Mouse (Mus musculus) CD4-positive, CD25-positive, alpha-beta regulatory T cell, adult 2 months (primary cell): ENCODE measurements around the gene Hs3st3b1.

Experiments
- DNase-seq: peaks from one replicate; pipeline ENCODE4 v3.0.0-alpha.2; 2012; ENCODE audit warnings: low read depth, low spot score

The Hs3st3b1 gene

DNA sequence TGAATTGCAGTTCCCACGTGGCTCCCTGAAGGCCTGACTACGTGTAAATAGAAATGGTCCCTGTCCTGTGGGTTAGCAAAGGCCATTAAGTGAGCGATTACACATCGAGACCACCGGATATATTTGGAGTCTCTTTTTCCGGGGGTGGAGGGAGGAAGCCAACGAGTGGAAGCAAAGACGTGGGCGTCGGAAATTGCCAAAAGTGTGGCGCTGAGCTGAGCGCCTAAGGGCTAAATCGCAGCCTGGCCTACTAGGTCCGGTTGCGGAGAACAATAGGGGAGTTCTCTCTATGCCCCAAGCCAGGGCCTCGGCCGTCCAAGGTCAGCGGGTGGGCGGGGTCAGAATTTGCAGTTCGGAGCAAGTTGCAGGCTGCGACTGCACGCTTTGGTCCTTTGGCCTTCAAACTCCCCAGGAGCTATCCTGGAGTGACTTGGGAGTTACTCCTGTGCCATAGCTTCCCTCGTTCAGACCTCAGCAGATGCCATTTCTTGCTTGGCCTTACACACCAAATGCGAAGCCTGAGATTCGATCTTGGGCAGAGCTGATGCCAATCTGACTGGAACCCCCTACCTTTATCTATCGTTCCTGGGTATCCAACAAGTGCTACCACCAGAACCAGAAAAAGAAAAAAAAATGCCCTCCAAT, 2.3 kb upstream of the Hs3st3b1 start:
- peak; percentile 54 for DNase-seq

DNA sequence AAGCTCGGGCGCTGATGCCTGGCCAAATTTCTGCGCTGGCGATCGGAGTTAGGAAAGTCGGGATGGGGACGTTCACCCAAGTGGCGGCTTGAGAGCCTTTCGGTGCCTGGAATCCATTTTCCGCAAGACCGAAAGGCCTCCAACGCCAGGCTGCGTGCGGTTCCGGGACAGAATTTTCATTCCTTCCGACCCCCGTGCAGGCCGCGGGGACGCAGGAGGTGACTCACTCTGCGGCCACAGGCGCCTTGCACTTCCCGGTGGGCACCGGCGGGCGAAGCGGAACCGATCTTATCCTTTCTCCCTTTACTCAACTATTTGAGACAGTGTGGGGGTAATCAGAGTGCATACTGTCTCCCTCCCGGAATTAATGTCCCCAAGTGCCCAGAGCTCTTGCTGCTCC, 1.3 kb upstream of the Hs3st3b1 start:
- DNase-seq, result peak; percentile 24

DNA sequence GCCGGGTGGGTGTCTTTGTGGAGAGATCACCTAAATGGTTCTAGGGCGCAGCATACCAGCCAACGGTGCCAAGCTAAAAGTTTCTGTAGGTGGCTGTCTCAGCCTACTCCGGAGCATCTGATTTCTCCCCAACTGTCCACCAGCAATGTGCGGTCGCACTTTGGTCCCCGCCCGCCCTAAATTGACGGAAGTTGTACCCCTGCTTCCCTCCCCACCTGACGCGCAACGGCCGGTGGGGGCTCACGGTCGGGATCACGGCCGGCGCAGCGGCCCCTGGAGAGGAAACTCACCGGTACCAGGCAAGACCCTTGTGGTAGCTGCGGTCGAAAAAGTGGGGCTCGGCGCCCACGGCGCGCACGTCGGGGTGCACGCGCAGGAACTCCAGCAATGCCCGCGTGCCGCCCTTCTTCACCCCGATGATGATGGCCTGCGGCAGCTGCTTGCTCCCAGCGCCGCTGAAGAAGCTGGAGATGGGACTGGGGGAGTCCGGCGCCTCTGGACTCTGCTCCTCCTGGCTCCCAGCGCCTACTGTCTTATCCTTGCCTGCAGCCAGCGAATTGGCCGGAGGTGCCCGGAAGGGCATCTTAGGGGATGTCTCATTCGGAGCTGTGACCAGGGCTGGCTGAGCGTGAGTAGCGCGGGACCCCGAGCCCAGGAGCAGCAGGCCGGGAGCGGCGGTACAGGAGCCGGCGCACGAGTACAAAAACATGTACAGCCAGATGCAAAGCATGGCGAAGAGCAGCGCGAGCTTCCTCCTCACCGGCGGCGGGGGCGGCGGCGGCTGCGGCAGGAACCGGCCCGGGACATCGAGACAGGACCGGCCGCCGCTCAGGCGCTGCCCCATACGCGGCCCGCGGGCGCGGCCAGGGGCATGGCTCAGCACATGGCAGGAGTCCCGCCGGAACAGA, 792 bp downstream of the Hs3st3b1 start:
- DNase-seq, result no peak

DNA sequence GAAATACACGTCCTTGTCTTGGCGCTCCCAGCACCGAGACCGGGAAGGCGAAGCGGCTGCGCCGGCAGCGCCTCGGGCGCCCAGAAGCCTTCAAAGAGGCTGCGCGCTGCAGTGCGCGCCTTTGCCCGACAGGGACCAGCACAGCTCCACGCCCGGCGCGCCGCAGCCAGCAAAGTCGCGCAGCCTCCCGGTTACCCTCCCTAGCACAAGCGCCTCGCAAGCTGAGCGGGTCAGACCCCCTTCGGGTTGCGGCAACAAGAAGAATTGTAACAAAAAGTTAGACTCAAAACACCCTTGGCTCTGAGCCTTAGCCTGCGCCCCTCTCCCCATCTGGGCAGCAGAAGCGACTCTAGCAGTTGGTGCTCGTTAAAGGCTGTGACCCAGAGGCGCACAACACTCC, 1.6 kb downstream of the Hs3st3b1 start:
- DNase-seq, result peak; percentile 90

DNA sequence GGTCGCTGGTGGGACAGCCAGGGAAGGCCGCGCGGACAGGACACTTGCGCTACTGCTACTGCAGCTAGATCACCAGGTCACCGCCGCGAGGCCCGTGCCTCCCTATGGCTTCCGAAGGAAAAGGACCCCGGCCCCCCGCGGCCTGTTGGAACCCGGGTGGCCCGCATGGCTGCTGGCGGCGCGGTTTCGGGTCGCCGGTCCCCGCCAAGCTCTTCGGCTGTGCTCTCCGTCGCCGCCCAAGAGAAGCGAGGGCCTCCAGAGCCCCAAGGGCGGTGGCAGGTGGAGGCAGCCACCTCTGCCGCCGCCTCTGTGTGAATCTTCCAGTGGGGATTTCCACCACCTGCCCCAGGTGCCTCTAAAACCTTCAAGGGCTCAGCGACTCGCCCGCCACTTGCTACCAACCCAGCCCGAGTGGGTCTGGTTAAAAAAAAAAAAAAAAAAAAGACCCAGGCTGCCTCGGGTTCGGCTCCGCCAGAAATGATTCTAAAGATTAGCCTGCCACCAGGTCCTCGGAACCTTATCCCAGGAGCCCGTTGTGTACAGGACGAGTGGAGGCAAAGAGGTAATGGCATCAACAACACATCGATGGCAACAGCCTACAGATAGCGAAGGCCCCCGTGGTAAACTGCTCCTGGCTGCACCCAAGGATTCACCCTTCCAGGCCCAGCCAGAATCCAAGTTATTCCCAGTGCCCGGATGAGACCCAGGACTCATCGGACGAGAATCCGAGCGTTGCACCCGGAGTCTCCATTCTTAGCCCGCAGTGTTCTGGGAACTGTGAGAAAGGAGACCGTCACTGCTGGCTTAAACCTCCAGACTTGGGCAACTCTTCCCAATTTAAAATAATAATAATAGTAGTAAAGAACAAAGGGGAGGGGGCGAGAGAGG, 2.6 kb downstream of the Hs3st3b1 start:
- peak; percentile 37 for DNase-seq

DNA sequence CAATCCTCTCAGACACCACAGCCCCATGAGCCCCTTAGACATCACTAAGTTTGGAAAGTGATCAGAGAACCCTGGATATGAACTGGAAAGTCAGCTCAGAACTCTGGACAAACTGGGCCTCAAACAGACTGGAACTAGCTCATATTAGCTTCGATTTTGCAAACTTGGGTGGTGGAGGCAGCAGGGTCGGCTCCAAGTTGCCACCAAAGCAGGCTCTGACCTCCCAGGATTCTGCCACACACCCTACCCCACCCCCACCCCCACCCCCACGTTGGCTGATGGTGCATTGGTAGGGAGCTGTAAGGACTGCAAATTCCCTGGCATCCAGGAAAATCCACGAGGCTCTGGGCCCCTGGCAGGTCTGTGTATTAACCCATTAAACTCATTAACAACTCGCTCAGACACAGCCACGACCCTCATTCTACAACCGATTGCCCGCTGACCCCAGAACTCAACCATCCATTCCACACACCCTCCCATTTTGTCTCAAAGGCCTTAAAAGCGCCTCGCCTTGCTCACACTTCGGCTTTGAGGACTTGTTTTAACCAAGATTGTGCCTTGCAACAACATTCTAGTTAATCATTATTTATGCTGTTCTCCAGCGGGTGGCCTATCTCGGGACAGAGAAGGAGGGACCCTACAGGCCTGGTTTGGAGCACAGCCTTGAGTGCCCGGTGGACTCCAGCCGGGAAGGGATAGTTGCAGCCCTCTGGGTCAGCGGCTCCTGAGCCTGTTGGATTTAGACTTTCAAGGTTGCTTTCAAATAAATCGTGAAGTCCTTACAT, 3.6 kb downstream of the Hs3st3b1 start:
- no peak for DNase-seq

DNA sequence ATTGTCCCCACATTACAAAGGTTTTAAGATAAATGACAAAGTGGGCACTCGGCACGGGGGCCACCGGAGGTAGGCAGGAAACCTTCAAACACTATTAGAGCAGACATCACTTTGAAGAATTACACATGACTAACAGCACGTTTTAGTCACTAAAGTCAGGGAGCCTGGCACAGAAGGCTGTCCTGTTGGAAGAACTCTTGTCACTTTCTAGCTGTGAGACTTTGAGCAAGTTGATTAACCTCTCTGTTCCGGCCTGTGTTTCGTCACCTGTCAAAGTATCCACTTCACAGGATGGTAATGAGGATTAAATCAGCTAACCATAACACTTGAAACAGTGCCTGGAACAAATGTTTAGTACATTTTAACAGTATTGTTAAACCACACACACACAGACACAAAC, 4.5 kb downstream of the Hs3st3b1 start:
- no peak for DNase-seq

DNA sequence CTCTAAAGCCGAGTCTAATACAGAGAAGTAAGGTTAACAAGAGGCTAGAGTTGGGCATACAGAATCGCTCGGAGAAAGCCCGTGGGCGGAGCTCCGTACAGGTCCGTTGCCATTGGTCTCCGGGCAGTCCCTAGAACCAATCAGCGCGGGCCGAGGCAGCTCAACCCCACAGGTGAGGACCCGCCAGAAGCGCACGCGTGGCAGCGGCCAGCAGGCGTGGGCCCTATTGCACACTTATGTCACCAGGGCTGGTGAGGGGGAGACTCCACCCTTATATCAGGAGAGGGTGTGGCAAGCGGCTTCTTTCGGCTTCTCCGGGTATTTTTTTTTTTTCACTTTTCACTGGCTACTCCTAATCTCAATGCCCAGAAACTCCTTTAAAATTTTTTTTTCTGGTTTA, 7.7 kb downstream of the Hs3st3b1 start:
- peak; percentile 73 for DNase-seq

DNA sequence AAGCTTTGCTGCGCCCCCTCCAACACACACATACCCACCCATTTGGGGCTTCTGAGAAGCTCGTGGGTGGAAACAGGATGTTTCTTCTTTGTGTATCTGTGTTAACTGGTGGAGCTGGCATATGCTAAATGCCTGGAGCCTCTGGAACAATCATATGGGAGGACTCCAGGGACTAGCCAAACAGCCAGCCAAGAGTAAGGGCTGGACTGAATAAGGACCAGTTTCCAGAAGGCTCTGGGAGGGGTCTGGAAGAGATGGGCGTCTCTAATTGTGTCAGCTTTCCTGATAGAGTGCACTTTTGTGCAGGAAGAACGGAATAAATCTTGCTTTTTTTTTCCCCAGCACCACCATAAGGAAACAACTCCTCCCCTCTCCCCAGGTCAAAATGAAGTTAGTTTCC, 8.2 kb downstream of the Hs3st3b1 start:
- DNase-seq, result no peak

DNA sequence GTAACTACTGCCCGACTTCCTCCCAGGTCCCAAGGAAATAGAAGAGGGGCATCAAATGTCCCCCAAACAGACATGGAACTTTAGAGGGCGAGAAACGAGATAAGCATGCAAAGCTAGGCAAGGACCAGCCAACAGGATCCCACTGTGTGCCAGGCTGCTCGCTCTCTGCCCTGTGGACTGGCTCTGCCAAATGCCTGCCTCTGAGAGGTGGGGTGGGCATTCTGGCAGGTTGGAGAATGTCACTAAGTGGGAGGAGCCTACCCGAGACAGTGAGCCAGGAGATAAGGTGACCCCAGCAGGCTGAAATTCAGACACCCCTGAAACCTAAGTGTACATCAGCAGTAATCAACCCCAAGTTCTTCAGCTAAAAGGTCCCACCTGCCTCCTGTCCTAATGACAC, 11.1 kb downstream of the Hs3st3b1 start:
- DNase-seq, result no peak

DNA sequence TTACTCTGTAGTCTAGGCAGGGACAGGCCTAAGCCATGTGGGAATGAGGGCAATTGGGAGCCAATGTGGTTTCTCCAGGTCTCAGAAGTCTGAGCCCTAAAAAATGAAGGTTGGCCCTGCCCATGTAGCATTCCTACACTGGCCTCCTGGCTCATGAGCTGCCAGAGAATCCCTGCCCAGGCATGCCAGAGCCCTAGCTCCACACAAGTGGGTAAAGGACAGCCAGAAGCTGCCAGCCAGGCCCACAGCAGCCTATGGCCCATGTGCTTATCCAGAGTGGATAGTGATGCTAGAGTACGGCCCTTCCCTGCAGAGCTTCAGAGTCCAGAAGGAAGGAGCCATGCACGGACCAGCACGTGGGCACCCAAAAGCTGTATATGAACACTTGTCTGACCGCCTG, 12.1 kb downstream of the Hs3st3b1 start:
- DNase-seq, result no peak

DNA sequence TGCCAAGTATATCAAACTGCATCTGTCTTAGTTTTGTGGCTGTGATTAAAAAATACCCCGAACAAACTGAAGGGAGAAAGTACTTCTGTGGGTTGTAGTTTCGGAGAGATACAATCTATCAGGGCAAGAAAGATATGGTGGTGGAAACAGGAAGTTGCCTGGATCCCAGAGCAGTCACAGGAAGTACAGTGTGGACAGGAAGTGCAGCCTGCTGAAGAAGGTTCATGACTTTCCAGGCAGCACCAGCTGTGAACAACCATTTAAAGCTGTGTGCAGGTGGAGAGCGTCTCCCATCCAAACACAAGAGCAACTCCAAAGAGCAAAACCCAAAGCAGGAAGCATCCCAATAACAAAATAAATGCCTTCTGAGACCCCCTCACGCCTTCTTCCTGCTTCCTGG, 13.6 kb downstream of the Hs3st3b1 start:
- DNase-seq, result peak; percentile 44

DNA sequence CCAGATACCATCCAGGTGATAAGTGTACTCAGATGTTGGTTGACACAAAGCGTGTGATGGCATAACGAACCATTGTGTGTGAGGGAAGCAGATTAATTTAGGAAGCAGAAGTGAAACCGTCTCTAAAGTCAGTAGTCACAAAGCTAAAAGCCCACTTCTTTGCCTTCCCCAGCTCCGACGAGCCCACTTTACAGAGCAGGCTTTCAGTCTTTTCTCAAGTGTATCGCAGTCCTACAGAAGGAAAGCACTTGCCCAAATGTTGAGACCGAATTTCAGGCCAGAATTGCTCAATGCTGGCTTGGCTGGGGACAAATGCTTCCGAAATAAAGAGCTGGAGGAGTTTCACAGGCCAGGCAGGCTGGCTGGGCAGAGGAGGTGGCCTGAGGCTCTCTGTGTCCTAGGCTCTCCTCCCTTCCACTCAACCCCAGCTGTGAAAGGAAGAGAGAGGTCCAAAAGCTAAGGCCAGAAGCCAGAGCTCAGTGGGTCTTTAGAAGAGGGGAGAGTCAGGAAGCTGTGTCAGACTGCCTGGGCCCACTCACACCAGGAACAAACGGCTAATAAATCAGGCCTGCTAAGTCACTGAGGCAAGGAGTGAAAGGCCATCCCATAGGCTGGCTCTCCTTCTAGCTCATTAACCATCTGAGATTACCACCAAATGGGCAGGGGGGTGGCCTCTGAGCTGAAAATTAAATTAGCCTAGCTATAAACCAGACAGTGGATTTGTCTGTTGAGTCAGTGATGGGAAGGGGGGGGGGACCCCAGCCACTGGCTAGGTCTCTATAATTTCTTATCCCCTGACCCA, 15.3 kb downstream of the Hs3st3b1 start:
- no peak for DNase-seq

DNA sequence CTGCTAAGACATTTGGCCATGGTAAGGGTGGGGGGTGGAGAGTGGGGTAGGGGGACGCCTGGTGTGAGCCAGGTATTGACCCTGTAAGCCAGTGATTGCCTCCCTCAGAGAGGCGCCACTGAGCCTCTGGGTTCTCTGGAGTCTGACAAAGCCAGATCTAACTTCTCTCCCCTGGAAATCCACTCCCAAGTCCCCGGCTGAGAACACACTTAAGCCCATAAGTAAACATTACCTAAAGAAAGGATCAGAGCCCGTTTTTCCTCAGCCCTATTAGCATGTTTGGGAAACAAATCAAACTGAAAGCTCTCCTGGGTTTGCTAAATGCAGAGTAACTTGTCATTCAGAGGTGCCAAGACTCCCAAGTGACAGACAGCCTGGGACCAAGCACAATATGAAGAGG, 17.3 kb downstream of the Hs3st3b1 start:
- no peak for DNase-seq

DNA sequence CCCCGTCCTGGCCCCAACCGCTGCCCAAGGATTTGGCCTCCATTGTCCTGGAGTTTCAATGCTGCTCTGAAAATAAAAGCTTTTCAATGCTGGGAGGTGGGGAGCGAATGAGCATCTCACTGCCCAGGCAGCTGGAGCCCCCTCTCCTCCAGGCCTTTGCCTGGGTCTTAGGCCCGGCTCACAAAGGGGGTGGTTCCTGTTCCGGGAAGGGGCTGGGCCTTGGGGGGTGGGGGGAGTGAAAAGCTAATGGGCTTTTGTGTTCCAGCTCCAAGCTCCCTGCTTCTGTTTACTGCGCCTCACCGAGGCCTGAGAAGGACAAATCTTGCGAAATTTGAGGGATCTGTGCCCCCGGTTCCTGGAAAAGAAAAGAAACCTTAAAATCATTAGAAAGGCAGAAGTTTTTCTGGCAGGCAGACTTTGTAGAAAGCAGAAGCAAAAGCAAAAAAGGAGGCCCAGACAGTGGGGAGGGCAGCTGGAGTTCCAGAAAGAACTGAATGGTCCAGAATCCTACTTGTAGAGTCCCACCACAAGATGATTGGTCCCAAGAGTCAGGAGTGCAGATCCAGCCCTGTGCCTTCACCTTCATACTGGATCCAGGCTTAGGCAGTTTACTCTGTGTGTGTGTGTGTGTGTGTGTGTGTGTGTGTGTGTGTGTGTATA, 23.5 kb downstream of the Hs3st3b1 start:
- no peak for DNase-seq

DNA sequence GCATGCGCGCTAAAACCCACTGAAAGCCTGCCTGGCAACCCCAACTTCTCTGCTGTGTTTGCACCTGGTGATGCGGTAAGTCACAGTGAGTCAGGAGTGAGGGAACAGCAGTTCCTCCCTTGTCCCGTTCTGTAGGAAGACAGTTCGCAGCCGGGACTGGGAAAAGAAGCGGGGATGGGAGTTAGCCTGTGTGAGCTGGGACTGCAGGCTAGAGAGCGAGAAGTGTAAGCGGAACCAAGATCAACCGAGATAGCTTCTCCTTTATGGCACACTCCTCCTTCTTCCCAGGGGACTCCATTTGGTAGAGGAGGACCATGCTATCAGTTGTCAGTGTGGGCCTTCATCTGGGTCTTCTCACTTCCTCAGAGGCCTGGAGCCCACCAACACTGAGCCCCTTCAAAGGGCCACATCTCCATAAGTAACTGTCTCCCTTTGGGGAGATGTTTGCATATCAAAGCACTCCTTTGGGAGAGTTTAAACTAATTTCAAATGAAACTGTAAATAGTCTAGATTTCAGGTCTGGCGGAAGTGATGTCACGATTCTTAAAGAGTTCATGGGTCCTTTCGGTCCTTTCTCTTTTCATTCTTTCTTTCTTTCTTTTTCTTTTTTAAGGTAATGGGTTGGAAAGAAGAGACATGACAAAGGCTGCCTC, 24.1 kb downstream of the Hs3st3b1 start:
- no peak for DNase-seq

DNA sequence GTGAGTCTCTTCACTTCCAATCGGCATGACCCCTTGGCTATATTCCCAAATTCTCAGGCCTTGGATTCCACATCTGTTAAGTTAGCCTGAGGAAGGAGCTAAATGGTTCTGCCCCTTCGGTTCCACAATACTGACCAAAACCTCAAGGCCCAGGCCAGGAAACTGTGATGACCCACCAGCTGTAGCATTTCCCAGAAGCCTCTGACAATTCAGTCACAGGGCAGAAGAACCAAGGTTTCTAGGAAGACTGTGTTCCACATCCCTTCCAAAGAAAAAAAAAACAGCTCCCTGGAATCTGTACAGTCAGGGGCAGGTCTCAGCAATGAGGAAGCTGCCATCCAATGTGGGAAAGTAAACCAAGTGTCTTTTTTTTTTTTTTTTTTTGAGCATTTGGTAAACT, 25.1 kb downstream of the Hs3st3b1 start:
- no peak for DNase-seq

DNA sequence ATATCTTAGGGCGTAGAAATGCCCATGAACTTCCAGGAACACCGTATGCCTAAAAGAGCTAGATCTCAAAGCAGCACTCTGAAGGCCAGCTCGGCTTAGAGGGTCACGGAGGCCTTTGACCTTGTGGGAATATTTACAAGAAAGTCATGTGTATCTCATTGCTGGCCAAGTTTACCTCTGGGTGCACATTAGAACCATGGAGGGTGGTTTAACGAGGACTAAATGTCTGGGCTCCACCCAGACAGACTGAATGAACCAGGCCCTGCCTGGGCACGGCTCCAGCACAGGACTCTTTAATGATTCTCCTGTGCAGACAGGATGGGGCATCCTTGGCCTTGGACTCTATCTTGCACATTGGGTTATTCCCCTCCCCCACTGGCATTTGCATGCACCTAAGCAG, 27.9 kb downstream of the Hs3st3b1 start:
- no peak for DNase-seq

DNA sequence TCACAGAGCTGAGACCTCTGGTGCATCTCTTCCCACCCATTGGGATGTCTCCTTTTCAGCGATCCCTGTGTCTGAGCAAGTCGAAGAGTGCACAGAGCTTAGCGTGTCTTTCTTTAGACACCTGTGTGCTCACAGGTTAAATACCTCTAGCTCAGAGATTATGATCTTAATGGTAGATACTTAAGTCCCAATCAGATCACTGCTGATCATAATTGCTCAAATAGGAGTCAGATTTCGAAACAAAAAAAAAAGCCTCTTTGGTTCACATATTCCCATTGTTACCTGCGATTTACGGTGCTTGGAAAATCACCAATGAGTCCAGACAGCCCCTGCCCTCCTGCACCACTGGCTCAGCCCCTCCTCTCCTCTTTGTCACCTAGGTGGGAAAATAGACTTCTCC, 28.5 kb downstream of the Hs3st3b1 start:
- no peak for DNase-seq
